Comparison of ENCODE assay signal across 8 mouse cellular contexts in the genomic region with DNA sequence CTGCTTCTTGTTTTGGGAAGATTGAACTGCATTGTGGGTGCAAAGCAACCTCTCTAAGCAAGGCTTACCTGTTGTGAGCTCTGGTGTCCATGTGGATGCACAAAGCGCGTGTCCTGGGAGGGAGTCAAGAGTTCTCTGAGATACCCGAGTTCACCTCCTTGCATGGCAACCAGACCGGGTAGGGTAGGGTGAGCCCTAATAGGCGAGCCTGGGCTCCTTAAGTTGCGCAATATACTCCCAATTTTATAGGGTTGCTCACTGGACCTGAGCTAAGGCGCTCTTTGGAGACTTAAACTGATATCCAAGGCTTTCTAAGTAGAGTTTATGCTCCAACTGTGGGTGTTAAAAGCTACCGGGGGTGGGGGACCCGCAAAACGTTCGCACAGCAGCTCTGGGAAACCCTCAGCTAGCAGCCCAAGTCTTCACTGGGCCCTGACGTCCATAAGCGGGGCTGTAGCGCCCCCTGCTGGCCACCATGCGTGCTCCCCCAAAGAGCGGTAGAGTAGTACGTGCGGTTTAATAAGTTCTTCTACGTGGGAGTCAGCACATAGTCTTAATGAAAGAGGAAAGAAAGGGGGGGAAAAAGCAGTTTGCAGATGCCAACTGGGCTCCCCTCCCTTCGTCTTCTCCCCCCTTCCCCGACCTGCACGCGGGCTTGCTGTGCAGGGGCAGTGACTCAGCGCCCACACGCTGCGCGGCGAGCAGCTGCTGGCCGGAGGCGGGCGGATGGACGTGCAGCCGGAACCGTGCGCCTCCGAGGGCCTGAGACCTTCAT. TPM values are rescaled to one million over a fixed set of nuclear protein-coding genes. Genes with fewer than 3 reads are reported as not detected.
DNase-seq lines count a peak whose midpoint lies in the region; ATAC-seq and TF ChIP-seq lines count a peak whose summit lies in the region.

No protein-coding gene starts in this region.

- H3K4me1 ChIP-seq in ES-E14 (ENCODE audit: control insufficient read depth in 2 of 2, insufficient read depth in 2 of 2, low read length in 2 of 2, poor library complexity in 1 of 2): peaks cover 0 to 13% of the 10 kb centered on the region in 2 experiments; a peak in 2 of 4 replicates
- peaks cover 18% of the 10 kb centered on the region; the same call in 1 of the 2 replicates for H3K4me1 ChIP-seq in forebrain, postnatal 0 days (ENCODE audit: insufficient read depth)
- H3K4me1 ChIP-seq in lung, embryonic 16.5 days (replicated peaks; ENCODE audit: control insufficient read depth, insufficient read depth, low read length): peaks cover 50% of the 10 kb centered on the region

- in situ Hi-C loops in ES-E14 (cut with MboI; ENCODE audit: low sequenced_read_pairs in 2 of 2, unreplicated experiment in 2 of 2): loop anchor here (5.0 to 25.0 kb wide), 5 partner anchors 65 to 468 kb away; no protein-coding TSS in a partner anchor

- H3K27ac ChIP-seq in ES-E14 (ENCODE audit: insufficient read depth, low read depth, low read length, poor library complexity, severe bottlenecking): no peak overlapping the region
- no peak overlapping the region for H3K27ac ChIP-seq in forebrain, postnatal 0 days (ENCODE audit: low read depth, low read length)
- H3K27ac ChIP-seq in lung, embryonic 16.5 days (ENCODE audit: low read length): peak overlapping the region; percentile 69

- H3K4me3 ChIP-seq in ES-E14 (ENCODE audit: insufficient read depth in 1 of 2, low read depth in 1 of 2, low read length in 2 of 2, poor library complexity in 1 of 2, severe bottlenecking in 1 of 2): peak overlapping the region; percentile 44 to 68
- H3K4me3 ChIP-seq in forebrain, postnatal 0 days (ENCODE audit: low read depth, low read length): peak overlapping the region; percentile 32
- peak overlapping the region; percentile 62 for H3K4me3 ChIP-seq in lung, embryonic 16.5 days (ENCODE audit: low read length)

- peak; percentile 97 for TF ChIP-seq CTCF in forebrain, postnatal 0 days (IDR thresholded peaks at IDR 0.05; ENCODE audit: low read depth)

- no peaks in the 10 kb centered on the region for H3K36me3 ChIP-seq in ES-E14 (ENCODE audit: control insufficient read depth, insufficient read depth, low read length, poor library complexity, severe bottlenecking)
- no peaks in the 10 kb centered on the region for H3K36me3 ChIP-seq in forebrain, postnatal 0 days (ENCODE audit: insufficient read depth)
- no peaks in the 10 kb centered on the region for H3K36me3 ChIP-seq in lung, embryonic 16.5 days (ENCODE audit: control insufficient read depth, insufficient read depth, low read length)

- H3K9me3 ChIP-seq in ES-E14 (ENCODE audit: control insufficient read depth, insufficient read depth, low read depth, low read length): no peaks in the 10 kb centered on the region
- H3K9me3 ChIP-seq in forebrain, postnatal 0 days (ENCODE audit: low read length): no peaks in the 10 kb centered on the region
- H3K9me3 ChIP-seq in lung, embryonic 16.5 days (ENCODE audit: control insufficient read depth, low read length): no peaks in the 10 kb centered on the region

- 5% methylated on average over 36 of the region's 36 CpGs for WGBS in forebrain, postnatal 0 days
- whole genome bisulfite sequencing in lung, embryonic 16.5 days: 3% methylated on average over 33 of the region's 36 CpGs

- H3K4me2 ChIP-seq in forebrain, postnatal 0 days (ENCODE audit: low read depth): peak overlapping the region; percentile 81
- H3K4me2 ChIP-seq in lung, embryonic 16.5 days (ENCODE audit: low read depth, low read length): peak overlapping the region; percentile 99

- H3K27me3 ChIP-seq in forebrain, postnatal 0 days (ENCODE audit: insufficient read depth, low read length): peaks cover 42% of the 10 kb centered on the region
- H3K27me3 ChIP-seq in lung, embryonic 16.5 days (ENCODE audit: control insufficient read depth, insufficient read depth, low read depth, low read length): peaks cover 19% of the 10 kb centered on the region

- peak; percentile 94 for ATAC-seq in forebrain, postnatal 0 days
- ATAC-seq in lung, embryonic 16.5 days (ENCODE audit: low read depth): peak; percentile 87

- no peak for DNase-seq in ES-E14 (ENCODE audit: low read depth, low spot score)
- peak; percentile 80 for DNase-seq in cerebellum, adult 11 months
- peak; percentile 96 for DNase-seq in forebrain, postnatal 0 days
- peak; percentile 90 for DNase-seq in heart, postnatal 4 days
- peak; percentile 73 for DNase-seq in layer of hippocampus, adult 9-10 months (ENCODE audit: low spot score)
- DNase-seq in ovary, postnatal 10 days (ENCODE audit: low spot score): peak; percentile 80
- DNase-seq in thymus, postnatal 0 days (ENCODE audit: low spot score): peak; percentile 88

- H3K9ac ChIP-seq in ES-E14 (ENCODE audit: insufficient read depth, low read depth, low read length, poor library complexity, severe bottlenecking): peak overlapping the region; percentile 55; the same call in 1 of the 2 replicates
- peak overlapping the region; percentile 40; the same call in 1 of the 2 replicates for H3K9ac ChIP-seq in forebrain, postnatal 0 days
- H3K9ac ChIP-seq in lung, embryonic 16.5 days (ENCODE audit: low read length): peak overlapping the region; percentile 81

TF ChIP-seq in ES-E14, 5 proteins besides CTCF, POLR2A, EP300 and RAD21:
- TF ChIP-seq MAFK (IDR thresholded peaks at IDR 0.05; ENCODE audit: insufficient read depth, low read depth, low read length) (peak; percentile 57), ZC3H11A (IDR thresholded peaks at IDR 0.05; ENCODE audit: borderline replicate concordance, low read depth, low read length) (peak; percentile 70), CHD2 (IDR thresholded peaks at IDR 0.05; ENCODE audit: low read depth, low read length) (no peak)

RNA-seq across cellular contexts. Expression of a gene that starts 2.6 kb away (rescaled TPM):
- total RNA-seq in ES-E14 (2012; rRNA removed): 4.0 and 6.2 TPM in 2 replicates
- total RNA-seq in forebrain, postnatal 0 days (2014; rRNA removed): 1.9 and 2.0 TPM in 2 replicates
- 1.3 and 2.1 TPM in 2 replicates for polyA plus RNA-seq in forebrain, postnatal 0 days (2015; fragmentation: Nextera tagmentation; extraction: Ambion mirVana)
- 10 to 100 TPM; 17.1 to 18.2 TPM for total RNA-seq in heart, postnatal 4 days (2021)
- polyA plus RNA-seq in lung, embryonic 16.5 days (2015; fragmentation: Nextera tagmentation; extraction: Ambion mirVana): 6.4 and 8.2 TPM in 2 replicates
- polyA plus RNA-seq in thymus, postnatal 0 days (2015; fragmentation: Nextera tagmentation; extraction: Ambion mirVana): 19.3 and 25.1 TPM in 2 replicates

RNA-seq across cellular contexts. Expression of a gene that starts 15.4 kb away (rescaled TPM):
- 17.4 and 21.6 TPM in 2 replicates for total RNA-seq in ES-E14 (2012; rRNA removed)
- total RNA-seq in forebrain, postnatal 0 days (2014; rRNA removed): 74.2 and 88.3 TPM in 2 replicates
- polyA plus RNA-seq in forebrain, postnatal 0 days (2015; fragmentation: Nextera tagmentation; extraction: Ambion mirVana): 25.6 and 43.3 TPM in 2 replicates
- total RNA-seq in heart, postnatal 4 days (2021): 10 to 100 TPM; 68.4 to 70.1 TPM
- polyA plus RNA-seq in lung, embryonic 16.5 days (2015; fragmentation: Nextera tagmentation; extraction: Ambion mirVana): 37.0 and 37.9 TPM in 2 replicates
- polyA plus RNA-seq in thymus, postnatal 0 days (2015; fragmentation: Nextera tagmentation; extraction: Ambion mirVana): 6.1 and 7.0 TPM in 2 replicates
